Mouse (Mus musculus) B cell, adult 2 months (primary cell): ENCODE results near the gene Olfr1311.
"Not testable (repeated sequence)": the region's sequence is repeated elsewhere in the genome, so short reads cannot be mapped to it uniquely, and the experiment has no call there.

Experiments used
- DNase-seq, 2 experiments: peaks; one replicate each; pipeline ENCODE4 v3.0.0; 2022

The Olfr1311 gene

DNA sequence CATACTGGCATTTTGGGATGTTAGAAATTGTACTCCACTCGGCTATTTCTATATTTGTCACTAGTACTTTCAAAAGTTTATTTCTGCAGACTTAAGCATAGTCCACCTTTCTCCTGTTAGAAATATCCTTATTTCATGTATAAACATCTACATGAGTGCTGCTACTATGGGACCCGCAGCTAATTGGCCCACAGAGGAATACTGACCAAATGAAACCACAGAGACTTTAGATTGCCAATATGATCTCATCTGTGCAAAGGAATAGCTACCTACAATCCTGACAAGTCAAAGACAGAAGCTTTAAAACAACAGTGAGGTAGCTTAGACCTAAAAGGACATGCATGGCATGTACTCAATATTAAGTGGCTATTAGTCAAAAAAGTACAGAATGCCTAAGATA lies at the start of gene Olfr1311:
Gene Olfr1311 (minus strand): TSS at position 101 of the 400 bp plus-strand sequence.
- DNase-seq, result no peak

DNA sequence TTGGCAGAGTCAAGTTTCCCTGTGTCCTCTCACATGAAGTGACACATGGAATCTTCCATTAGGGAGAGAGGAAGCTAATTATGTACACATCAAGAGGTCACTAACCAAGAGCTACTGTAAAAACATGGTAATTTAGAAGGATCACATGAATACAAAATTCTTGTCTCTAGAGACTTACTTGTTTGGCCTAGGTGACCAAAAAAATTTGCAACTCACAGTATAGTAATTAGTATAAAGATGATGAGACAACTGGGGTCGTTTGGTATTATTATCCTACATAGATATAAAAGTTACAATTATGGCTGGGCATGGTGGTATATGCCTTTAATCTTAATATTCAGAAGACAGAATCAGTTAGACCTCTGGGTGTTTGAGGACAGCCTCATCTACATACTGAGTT lies 25.9 kb upstream of the Olfr1311 start, which contains the start of gene Olfr1312:
Gene Olfr1312 (minus strand): TSS at position 101 of the 400 bp plus-strand sequence.
- no peak for DNase-seq

DNA sequence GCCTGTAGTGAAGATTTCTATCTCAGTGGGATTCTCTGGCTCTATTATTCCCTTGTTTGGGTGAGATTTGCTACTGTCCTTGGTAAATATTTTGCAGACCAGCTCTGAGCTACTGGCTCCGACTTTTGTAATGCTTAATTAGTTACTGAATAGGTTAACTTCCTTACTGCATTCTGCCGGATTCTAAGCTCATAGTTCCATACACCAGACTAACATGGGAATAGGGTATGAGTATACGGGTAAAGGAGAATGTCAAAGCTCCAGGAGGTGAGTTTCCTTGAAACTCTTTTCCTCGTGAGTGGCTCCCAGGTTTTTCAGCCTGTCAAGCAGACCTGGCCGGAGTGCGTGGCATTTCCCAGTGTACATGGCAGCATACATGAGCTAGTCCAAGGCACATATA lies 2.8 kb upstream of the Olfr1311 start:
- not testable (repeated sequence) for DNase-seq

DNA sequence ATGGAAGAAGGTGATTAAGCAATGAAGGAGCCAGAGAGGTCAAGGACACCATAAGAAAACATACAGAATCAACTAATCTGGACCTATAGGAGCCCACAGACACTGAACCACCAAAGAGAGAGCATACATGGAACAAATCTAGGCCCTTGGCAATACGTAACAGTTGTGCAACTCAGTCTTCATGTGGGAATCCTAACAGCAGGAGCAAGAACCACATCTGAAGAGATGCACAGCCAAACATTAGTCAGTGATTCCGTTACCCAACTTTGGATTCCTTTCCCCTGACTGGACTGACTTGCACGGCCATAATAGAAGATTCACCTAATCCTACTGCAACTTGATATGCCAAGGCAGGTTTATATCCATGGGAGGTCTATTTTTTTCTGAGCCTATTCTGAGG lies 9.3 kb downstream of the Olfr1311 start:
- DNase-seq, result no peak

DNA sequence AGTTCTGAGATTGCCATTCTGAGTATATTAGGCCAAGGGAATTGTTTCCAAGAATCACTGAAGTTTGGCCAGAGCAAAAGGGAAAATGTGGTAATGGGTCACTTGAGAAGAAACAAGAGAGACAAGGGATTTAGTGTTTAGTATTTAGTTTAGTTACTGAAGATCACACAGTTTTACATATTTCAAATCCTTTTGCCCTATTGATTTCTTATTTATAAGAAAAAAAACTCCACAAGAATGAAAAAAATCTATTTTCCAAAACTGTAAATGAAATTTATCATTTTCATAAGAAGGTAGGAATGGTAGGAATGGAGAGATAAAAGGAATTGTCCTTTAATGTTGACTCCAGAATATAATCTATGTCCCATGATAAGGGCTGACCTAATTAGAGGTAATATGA lies 11.6 kb downstream of the Olfr1311 start, which contains the start of gene Olfr1310:
Gene Olfr1310 (minus strand): TSS at position 101 of the 400 bp plus-strand sequence.
- DNase-seq, result no peak

DNA sequence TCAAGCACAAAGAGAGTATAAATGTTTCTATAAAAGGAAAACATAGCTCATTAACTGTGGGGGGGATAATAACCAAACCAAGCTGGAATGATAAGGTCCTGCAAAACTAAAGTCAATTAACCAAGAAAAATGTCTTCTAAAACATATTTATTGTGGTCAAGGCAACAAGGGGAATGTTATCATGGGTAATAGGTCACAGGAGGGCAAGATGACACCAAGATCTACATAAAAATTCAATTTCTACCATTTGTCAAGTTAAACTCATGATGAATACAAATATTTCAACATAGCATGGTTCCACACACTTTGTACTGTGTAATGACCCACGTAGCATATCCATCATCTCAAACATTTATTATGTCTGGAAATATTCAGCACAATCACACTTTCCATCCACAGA lies 34.0 kb downstream of the Olfr1311 start, which contains the start of gene Olfr1309:
Gene Olfr1309 (minus strand): TSS at position 101 of the 400 bp plus-strand sequence.
- DNase-seq, result no peak
